Mouse (Mus musculus): ENCODE measurements around the gene Wwc2.

- TF ChIP-seq POLR2A (IDR thresholded peaks at IDR 0.05; ENCODE audit: borderline replicate concordance, low read depth, low read length) (no peak), CTCF (IDR thresholded peaks at IDR 0.05; ENCODE audit: low read depth, low read length) (no peak)
Measured at GRCm38 (mm10) chr8:47777415-47777814, 213.3 kb downstream of the Wwc2 start.
